Mouse (Mus musculus) megakaryocyte, embryonic 14.5 days (primary cell): ENCODE results near the gene Mpo.

ENCODE experiments used
- FLI1 ChIP-seq: IDR thresholded peaks from 2 replicates; pipeline ENCODE4 v1.6.1; 2012; ENCODE audit warnings: low read length, inconsistent platforms, mixed read lengths
- GATA1 ChIP-seq: IDR thresholded peaks from 3 replicates; pipeline ENCODE4 v1.6.1; 2012; ENCODE audit warnings: mixed read lengths, low read length, inconsistent platforms, borderline replicate concordance

DNA sequence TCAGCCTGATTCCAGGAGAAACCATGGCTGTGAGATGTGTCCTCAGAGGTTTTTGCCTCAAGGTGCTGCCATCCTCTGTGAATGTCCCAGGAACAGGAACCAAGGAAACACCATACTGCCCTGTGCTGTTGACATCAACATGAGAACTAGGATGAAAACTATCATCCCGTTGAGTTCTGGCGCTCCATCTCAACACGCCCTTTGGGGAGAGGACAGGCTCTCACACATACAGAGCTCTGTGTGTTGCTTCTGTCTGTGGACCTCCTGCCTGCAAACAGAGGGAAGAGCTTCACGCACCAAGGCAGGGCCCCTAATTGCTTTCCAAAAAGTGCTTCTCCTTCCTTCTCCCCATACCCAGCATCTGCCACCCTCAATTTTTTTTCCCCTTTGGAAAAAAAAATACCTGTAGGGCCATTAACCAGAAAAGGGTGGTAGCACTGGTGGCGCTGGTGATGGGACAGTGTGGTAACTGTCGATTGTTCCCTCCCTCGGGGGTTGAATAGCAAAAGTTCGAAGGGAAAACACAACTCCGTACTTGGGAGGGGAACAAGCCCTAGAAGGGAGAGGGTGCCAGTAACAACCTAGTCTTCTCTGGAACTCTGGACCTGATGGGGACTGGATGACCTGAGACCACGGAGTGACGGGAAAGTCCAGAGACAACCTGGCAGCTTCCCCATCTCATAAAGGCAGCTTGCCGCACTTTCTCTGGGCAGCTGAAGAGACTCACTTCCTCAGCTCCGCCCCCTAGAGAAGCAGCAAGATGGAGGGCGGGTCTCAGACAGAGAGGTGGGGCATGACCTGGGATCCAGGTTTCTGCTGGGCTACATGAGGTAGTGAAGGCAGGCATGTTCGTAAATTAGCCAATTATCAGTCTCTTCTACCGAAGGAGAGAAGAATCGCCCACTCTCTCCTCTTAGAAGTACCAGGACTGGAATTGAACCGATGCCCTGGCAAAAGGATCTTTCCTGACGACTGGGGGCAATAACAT is 45.0 kb upstream of the Mpo start:
- TF ChIP-seq GATA1 (no peak), FLI1 (no peak)
